Mouse (Mus musculus): ENCODE measurements around the gene Rhno1. TPM values are rescaled to one million over a fixed set of nuclear protein-coding genes. Genes with fewer than 3 reads are reported as not detected.
"Not testable (repeated sequence)": the region's sequence is repeated elsewhere in the genome, so short reads cannot be mapped to it uniquely, and the experiment has no call there.

The Rhno1 gene
- polyA plus RNA-seq (2012; rRNA removed): 6.7 and 10.2 TPM in 2 replicates

DNA sequence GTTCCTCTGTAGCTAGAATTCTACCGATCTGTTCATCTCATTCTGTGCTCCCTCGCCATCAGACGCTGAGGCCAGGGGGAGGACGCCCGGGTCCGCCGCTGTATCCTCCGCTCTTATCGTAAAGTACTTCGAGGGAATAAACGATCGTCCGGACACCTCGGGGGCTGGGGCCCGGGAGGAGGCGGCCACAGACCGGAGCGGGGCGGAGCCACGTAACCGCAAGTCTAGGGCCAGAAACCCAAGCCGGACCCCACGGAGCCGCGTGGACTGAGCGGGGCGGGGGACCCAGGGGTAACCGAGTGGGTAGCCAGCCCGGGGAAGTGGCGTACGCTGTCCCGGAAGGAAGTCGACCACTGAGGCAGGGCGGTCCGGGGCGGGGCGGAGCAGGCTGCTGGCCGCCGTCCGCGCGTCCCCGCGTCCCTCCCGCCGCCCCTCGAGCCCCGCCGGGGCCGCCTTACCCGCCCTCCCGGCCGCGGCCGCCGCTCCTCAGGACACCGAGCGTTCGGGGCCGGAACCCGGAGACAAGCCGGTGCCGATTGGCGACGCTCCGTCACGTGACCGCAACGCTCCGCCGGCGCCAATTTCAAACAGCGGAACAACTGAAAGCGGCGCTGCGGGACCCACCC, at the start of gene Rhno1, which contains the start of gene Foxm1:
Rhno1 (minus strand) TSS at position 531 of the 626 bp plus-strand sequence.
Foxm1 (plus strand) TSS at position 587 of the 626 bp plus-strand sequence.
- no peak for DNase-seq (ENCODE audit: low read depth)

DNA sequence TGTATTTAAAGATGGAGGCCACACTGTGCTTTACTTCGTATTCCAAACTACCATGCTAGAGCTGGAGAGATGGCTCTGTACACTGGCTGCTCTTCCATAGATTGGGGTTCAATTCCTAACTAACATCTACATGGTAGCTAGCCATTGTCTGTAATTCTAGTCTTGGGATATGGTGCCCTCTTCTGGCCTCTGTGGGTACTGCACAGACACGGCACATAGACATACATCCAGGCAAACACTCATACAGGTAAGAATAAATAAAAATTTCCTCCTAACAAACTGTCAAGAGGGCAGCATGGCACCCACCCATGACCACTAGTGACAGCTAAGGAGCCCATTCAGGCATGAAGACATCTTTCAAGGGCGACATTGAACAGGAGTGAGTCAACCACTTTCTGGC, 48.4 kb upstream of the Rhno1 start:
- DNase-seq (ENCODE audit: low read depth): no peak

DNA sequence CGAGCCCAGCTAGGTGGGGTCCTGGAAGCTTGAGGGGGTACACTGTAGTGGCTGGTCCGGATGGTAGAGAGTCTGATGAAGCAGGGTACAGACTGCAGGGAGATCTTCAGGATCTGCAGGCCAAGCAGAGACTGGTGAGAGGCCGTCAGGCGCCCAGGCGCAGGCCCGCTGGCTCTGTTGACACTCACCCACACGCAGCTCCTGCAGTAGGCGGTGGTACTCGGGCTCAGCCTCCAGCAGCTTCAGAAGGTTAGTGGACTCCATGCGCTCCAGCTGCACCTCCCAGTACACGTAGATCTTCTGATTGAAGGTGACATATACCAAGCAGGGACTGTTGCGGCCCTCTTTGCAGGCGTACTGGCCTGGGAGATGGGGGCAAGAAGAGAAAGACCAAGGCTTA, 47.6 kb upstream of the Rhno1 start:
- DNase-seq (ENCODE audit: low read depth): no peak

DNA sequence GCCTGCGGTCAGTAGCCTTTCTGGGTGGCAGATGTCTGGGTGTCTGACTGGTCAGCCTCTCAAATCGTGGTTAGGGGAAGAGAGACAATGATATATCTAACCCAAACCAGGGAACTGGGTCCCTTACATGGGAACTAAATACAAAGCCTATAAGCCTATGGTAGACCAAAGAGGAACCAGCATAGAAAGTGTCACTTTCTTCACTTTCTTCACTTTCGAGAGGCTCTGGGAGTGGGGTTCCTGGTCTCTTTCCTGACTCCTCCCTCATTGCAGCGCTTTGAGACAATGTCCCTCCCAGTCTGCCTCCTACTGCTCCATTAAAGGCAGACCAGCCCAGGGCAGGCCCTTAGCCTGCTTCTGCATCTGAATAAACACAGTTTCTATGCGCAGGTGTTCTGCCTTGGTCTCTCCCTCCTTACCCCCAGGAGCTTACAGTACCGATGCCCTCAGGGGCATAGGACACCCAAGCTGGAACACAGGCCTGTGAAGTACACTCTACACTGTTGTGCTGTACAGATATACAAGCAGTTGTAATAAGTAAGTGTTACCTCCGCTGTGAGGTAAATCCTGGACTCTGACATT, 45.9 kb upstream of the Rhno1 start:
- no peak for DNase-seq (ENCODE audit: low read depth)

DNA sequence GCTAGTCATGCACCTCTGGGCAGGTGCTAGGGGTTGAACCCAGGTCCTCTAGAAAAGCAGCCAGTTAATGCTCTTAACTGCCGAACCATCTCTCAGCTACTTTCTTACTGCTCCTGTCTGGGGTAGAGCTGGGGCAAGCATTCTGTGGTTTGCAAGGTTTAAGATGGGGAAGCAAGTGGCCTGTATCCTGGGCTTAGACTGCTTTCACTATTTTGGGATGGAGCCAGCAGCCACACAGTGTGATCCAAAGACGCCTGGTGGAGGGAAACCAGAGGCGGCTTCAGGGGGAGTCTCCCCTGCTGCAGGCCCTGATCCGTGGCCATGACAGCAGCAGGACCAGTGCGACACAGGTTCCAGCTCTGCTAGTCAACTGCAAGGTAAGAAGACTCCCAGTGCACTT, 42.0 kb upstream of the Rhno1 start:
- no peak for DNase-seq (ENCODE audit: low read depth)

DNA sequence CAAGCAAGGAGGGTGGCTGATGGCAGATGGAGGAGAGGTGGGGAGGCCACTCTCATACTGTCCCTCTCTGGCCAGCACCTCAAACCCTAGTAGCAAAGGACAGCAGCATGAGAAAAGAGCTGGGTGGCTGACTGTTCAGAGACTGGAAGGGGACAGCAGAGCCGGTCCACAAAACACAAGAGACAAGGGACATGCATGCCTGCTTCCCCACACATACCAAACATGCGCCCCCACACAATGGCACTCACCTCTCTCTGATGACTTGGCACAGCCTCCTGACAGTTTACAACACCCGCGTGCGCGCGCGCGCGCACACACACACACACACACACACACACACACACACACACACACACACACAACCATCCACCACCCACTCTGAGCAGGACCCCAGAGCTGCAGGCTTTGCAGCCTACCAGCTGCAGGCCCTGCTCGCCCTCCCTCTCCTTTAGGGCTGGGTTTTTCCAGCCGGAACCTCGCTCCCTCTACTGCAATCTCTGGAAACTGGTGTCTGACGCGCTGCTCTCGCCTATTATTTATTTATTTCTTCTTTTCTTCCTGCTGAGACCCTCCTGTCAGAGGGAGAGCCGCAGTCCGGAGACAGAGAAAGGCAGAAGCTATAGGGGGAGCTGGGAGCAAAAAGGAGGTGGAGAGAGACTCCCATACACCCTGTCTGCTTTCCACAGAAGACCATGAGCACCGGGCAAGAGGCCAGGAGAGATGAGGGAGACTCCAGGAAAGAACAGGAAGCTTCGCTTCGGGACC, 36.9 kb upstream of the Rhno1 start:
- no peak for DNase-seq (ENCODE audit: low read depth)

DNA sequence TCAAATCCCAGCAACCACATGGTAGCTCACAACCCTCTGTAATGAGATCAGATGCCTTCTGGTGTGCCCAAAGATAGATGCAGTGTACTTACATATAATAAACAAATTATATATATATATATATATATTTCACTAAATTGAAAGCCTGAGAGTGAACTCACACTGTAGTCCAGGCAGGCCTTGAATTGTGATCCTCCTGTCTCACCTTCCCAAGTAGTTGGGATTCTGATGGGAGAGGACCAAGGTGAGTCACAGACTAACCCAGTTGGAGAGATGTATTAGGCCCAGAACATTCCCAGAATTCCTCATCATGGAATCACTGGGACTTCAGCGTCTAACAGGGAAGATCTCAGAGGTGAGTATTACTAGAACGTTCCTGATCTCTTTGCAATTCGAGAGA, 36.3 kb upstream of the Rhno1 start, which contains the start of gene Nrip2:
Nrip2 (plus strand) TSS at position 301 of the 400 bp plus-strand sequence.
- DNase-seq (ENCODE audit: low read depth): no peak

DNA sequence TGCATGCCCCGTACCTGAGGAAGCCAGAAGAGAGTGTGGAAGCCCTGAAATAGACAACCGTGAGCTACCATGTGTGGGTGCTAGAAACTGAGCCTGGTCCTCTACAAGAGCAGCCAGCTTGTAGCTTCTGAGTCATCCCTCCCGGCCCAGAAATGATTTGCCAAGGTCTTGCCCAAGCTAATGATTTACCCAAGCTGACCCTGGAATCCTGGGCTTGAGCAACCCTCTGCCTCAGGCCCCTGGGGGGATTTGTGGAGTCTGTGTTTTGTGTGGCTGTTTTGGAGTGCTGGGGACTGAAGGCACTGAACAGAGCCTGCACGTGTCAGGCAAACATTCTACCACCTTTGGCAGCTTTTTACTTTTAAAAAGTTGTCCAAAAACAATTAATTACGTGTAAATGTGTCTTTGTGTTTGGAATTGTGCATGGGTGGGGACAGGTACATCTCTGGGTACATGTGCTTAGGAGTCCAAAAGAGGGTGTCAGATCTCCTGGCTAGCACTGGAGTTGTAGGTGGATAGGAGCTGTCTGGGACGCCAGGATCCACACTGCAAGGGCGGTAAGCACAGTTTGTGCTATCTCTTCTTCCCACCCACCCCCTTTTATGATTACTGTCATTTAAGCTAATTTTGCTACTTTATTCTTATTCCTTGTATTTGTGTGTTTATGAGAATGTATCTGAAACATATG, 35.0 kb upstream of the Rhno1 start:
- DNase-seq (ENCODE audit: low read depth): peak; percentile 93

DNA sequence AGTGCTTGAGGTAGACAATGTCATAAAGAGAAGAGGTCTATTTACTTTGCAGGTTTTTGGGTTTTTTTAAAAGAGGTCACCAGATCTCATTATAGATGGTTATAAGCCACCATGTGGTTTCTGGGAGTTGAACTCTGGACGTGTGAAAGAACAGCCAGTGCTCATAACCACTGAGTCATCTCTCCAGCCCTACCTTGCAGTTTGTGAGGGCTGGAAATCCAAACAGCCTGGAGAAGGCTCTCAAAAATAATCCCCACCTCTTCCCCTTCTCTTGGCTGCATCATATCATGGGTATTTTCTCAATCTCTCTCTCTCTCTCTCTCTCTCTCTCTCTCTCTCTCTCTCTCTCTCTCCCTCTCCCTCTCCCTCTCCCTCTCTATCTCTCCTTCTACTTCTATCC, 28.0 kb upstream of the Rhno1 start:
- peak; percentile 71 for DNase-seq (ENCODE audit: low read depth)

DNA sequence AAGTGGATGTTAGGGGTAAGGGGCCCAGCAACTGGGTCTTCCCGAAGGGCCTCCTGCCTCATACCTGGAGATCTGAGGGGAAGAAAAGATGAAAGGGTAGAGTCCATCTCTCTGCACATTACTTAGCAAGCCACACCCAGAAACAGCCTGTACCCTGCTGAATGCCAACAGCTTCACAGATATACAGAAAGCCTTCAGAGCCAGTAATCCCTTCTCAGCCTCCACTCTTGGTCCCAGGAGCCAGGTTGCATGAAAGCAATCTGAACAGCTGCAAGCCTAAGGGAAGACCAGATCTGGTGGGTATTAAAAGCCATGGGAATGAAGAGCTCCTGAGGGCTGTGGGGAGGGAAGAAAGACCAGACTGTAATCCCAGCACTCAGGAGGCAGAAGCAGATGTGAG, 26.5 kb upstream of the Rhno1 start:
- DNase-seq (ENCODE audit: low read depth): peak; percentile 98

DNA sequence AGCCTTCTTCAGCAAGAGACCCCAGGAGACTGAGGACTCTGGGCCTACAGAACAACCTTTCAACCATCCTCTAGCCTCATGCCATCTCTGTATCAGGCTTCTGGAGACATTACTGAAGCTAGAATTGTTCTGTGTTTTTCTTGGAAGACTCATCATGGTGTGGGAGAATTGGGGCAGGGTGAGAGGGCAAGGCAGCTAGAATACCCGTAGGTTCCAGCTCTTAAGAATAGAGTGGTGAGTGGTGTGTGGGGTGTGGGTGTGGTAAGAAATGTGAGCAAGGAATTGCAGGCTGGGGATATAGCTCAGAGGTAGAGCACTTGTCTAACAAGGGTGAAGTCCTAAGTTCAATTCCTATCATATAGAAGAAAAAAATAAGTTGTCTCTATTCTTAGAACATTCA, 22.3 kb upstream of the Rhno1 start:
- DNase-seq (ENCODE audit: low read depth): peak; percentile 75

DNA sequence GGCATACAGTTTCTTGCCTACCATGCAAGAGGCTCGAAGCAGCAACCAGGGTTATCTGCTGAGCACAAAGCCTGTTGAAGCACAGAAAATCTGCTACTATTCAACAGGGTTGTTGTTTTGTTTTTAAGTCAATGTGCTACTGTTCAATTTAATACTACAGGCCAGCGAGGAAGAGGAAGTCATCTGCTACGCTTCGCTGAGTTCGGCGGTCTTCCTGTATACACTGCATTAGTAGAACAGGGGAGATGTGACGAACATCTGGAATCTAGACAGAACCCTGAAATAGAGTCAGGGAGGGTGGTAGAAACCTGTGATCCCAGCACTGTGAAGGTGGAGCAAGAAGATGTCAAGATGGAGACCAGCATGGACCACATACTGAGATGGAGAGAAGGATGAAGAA, 21.0 kb upstream of the Rhno1 start:
- no peak for DNase-seq (ENCODE audit: low read depth)

DNA sequence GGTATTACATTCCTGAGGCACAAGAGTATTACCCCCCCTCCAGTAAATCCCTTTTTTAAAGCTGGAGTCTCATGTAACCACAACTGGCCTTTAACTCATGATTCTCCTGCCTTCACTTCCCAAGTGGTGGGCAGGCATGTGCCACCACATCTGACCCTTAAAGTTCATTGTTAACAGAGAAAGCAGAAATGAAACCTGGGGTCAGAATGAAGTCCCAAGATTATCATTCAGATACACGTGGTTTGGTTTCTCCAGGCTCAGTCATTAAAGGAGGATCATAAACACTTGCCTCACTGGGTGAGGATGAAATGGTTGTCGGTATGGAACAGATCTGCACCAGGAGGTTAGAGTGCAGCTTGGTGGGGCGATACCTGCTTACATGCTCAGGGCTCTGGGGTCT, 18.5 kb upstream of the Rhno1 start:
- DNase-seq (ENCODE audit: low read depth): no peak

DNA sequence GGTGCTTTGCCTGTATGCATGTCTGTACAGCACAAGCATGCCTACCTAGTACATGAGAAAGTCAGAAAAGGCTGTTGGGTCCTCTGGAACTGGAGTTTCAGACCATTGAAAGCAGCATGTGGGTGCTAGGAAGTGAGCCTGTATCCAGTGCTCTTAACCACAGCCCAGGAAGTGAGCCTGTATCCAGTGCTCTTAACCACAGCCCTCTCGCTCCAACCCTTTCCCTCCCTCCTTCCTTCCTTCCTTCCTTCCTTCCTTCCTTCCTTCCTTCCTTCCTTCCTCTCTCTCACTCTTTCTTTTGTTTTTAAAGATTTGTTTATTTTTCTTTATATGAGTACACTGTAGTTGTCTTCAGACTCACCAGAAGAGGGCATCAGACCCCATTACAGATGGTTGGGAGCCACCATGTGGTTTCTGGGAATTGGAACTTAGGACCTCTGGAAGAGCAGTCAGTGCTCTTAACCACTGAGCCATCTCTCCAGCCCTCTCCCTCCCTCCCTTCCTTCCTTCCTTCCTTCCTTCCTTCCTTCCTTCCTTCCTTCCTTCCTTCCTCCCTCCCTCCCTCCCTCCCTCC, 18.0 kb upstream of the Rhno1 start:
- not testable (repeated sequence) for DNase-seq (ENCODE audit: low read depth)

DNA sequence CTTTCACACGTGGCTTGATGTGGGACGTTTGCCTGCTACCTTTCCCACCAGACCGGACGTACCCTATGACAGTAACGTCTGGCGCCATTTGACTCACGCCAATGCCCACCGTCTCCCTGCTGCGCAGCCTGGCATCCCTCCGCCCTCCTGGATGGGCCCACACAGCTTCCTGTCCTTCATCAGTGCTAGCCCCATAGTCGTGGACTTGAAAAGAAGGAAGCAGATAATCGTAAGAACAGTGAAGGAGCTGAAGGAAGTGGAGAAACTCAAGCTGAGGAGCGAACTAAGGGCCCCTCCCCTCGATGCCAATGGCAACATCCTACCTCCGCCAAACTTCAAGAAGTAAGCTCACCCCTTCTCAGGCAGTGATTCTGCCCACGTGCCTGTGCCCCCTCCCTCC, 16.9 kb upstream of the Rhno1 start:
- no peak for DNase-seq (ENCODE audit: low read depth)

DNA sequence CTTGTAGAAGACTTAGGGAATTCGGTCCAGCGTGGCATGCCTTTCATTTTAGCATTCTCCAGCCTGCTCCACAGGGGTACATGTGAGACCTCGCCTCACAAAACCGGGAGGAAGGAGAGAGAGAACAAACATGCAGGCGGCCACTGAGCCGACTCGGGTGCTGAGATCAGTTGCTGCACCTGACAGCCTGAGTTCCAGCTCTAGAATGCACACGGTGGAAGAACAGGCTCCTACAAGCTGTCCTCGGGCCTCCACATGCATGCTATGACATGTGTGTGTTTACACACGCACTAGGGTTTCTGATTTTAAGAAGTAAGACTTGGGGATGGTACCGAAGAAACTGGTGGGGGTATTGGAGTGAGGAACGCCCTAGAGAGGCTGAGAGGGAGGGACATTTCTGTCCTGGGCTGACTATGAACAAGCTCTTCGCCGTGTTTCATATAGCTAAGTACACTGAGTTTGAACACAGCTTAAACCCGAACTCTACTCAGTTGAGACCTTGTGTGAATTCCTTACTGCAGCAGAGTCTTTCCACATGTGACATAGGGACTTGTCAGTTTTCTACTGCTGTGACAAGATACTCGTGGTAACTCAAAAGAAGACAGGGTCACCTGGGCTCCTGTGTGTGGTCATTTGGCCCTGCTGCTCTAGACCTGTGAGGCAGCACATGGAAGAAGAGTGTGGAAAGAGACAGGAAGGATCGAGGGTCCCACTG, 13.8 kb upstream of the Rhno1 start:
- DNase-seq (ENCODE audit: low read depth): no peak

DNA sequence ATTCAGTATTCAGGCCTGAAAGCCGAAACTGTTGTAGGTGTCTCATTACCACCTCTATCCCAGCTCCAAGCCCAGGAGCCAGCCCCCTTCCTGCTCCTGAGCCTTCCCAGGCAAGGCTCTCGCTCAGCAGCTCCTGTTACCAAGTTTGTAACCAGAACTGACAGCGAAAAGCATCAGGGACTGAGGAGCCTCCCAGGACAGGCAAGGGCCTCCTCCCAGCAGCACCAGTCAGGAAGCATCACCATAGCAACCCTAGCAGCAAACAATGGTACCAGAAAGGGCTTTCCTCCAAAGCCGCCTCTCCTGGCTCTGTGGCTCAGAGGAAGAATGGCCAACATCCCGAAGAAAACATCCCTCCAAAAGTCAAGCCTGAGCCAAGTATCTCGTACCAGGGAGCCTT, 12.5 kb upstream of the Rhno1 start, which contains the start of the genes Tex52 and Gm44596:
Tex52 (plus strand) TSS at position 265 of the 400 bp plus-strand sequence.
Gm44596 (plus strand) TSS at position 312 of the 400 bp plus-strand sequence.
- no peak for DNase-seq (ENCODE audit: low read depth)

DNA sequence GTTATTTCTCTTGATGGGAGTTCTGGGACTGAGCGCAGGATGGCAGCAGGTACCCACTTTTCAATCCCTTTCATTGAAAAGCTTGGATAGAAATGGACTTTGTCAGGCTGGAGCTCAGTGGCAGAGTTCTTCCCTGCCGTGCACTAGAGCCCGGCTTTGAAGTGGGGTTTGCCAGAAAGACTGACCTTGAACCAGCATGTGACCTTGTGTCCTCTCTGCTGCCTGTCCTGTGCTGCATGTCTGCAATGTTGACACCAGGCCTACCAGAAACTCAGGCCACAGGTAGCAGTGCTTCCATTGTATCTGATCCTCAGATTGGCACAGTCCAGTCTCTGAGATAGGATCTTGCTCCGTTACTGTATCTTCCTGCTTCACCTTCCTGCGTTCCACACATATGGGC, 7.3 kb upstream of the Rhno1 start:
- no peak for DNase-seq (ENCODE audit: low read depth)

DNA sequence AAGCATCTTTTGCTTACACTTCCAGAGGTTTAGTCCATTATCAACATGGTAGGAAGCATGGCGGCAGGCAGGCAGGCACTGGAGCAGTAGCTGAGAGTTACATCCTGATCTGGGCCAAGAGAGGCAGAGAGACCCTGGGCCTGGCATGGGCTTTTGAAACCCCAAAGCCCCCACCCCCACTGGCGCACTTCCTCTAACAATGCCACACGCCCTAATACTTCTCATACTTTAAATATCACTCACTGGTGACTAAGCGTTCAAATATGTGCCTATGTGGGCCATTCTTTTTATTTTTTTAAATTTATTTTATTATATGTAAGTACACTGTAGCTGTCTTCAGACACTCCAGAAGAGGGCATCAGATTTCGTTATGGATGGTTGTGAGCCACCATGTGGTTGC, 3.8 kb upstream of the Rhno1 start:
- no peak for DNase-seq (ENCODE audit: low read depth)

DNA sequence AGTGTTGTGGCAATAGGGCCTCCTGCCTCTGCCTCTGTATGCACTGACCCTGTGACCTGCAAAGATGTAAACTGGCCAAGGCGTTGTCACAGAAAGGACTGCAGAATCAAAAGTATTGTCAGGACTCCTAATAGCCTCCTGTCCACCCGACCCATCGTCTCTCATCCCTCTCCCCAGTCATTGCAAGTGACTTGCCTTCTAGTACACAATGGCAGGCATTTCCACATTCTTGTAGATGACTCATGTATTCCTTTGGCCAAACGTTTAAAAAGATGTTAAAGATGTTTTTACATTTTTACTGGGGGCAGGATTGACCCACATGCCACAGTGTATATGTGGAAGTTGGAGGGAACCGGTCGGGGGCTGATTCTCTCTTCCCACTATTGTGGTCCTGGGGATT, 2.0 kb upstream of the Rhno1 start:
- DNase-seq (ENCODE audit: low read depth): no peak
